Mouse (Mus musculus): ENCODE results near the gene Trpm5. TPM values are rescaled to one million over a fixed set of nuclear protein-coding genes. Genes with fewer than 3 reads are reported as not detected.

Trpm5 gene
- total RNA-seq, 2 experiments from 2014 or later: not detected

- Histone ChIP-seq H3K27ac (no peak overlapping the region), H3K4me3 (no peak overlapping the region)
- intact Hi-C loops (cut with DNase I): no loop called here
- no peak for TF ChIP-seq CTCF (IDR thresholded peaks at IDR 0.05)
- DNase-seq (ENCODE audit: extremely low spot score in 1 of 2, low spot score in 2 of 2): no peak
Observed at GRCm38 (mm10) chr7:143119407-143119806, 25.0 kb upstream of the Trpm5 start.

- H3K4me3 ChIP-seq: no peak overlapping the region
- no peak for TF ChIP-seq CTCF (IDR thresholded peaks at IDR 0.05)
- H3K27ac ChIP-seq: no peak overlapping the region
- intact Hi-C loops (cut with DNase I): no loop called here
- no peak for DNase-seq (ENCODE audit: extremely low spot score in 1 of 2, low spot score in 2 of 2)
Observed at GRCm38 (mm10) chr7:143116521-143116920, 22.1 kb upstream of the Trpm5 start.

GRCm38 (mm10) chr7:143114773-143115172 lies 20.3 kb upstream of the Trpm5 start:
- DNase-seq (ENCODE audit: extremely low spot score in 1 of 2, low spot score in 2 of 2): no peak
- no peak for TF ChIP-seq CTCF (IDR thresholded peaks at IDR 0.05)
- Histone ChIP-seq H3K4me3 (no peak overlapping the region), H3K27ac (no peak overlapping the region)
- intact Hi-C loops (cut with DNase I): no loop called here

GRCm38 (mm10) chr7:143112395-143112794 lies 18.0 kb upstream of the Trpm5 start:
- Histone ChIP-seq H3K4me3 (no peak overlapping the region), H3K27ac (no peak overlapping the region)
- DNase-seq (ENCODE audit: extremely low spot score in 1 of 2, low spot score in 2 of 2): no peak
- intact Hi-C loops (cut with DNase I): no loop called here
- no peak for TF ChIP-seq CTCF (IDR thresholded peaks at IDR 0.05)

GRCm38 (mm10) chr7:143111719-143112118 lies 17.3 kb upstream of the Trpm5 start:
- TF ChIP-seq CTCF (IDR thresholded peaks at IDR 0.05): no peak
- Histone ChIP-seq H3K27ac (no peak overlapping the region), H3K4me3 (no peak overlapping the region)
- DNase-seq (ENCODE audit: extremely low spot score in 1 of 2, low spot score in 2 of 2): no peak
- intact Hi-C loops (cut with DNase I): no loop called here

GRCm38 (mm10) chr7:143110803-143111202 lies 16.4 kb upstream of the Trpm5 start:
- Histone ChIP-seq H3K4me3 (no peak overlapping the region), H3K27ac (no peak overlapping the region)
- peak; percentile 4 for TF ChIP-seq CTCF (IDR thresholded peaks at IDR 0.05)
- intact Hi-C loops (cut with DNase I): no loop called here
- no peak for DNase-seq (ENCODE audit: extremely low spot score in 1 of 2, low spot score in 2 of 2)

- Histone ChIP-seq H3K27ac (no peak overlapping the region), H3K4me3 (no peak overlapping the region)
- intact Hi-C loops (cut with DNase I): no loop called here
- TF ChIP-seq CTCF (IDR thresholded peaks at IDR 0.05): no peak
- no peak for DNase-seq (ENCODE audit: extremely low spot score in 1 of 2, low spot score in 2 of 2)
Observed at GRCm38 (mm10) chr7:143109696-143110095, 15.3 kb upstream of the Trpm5 start.

GRCm38 (mm10) chr7:143108996-143109660 lies 14.7 kb upstream of the Trpm5 start:
- no peak for TF ChIP-seq CTCF (IDR thresholded peaks at IDR 0.05)
- intact Hi-C loops (cut with DNase I): no loop called here

GRCm38 (mm10) chr7:143108200-143108599 lies 13.8 kb upstream of the Trpm5 start:
- intact Hi-C loops (cut with DNase I): no loop called here
- no peak for DNase-seq (ENCODE audit: extremely low spot score in 1 of 2, low spot score in 2 of 2)
- Histone ChIP-seq H3K4me3 (no peak overlapping the region), H3K27ac (no peak overlapping the region)
- no peak for TF ChIP-seq CTCF (IDR thresholded peaks at IDR 0.05)

More at GRCm38 (mm10) chr7:143108996-143109660, 14.7 kb upstream of the Trpm5 start:
- Histone ChIP-seq H3K4me3 (no peak overlapping the region), H3K27ac (no peak overlapping the region)
- no peak for DNase-seq (ENCODE audit: extremely low spot score in 1 of 2, low spot score in 2 of 2)

- no peak for TF ChIP-seq CTCF (IDR thresholded peaks at IDR 0.05)
- intact Hi-C loops (cut with DNase I): no loop called here
- no peak for DNase-seq (ENCODE audit: extremely low spot score in 1 of 2, low spot score in 2 of 2)
- Histone ChIP-seq H3K4me3 (peak overlapping the region; percentile 37), H3K27ac (no peak overlapping the region)
Observed at GRCm38 (mm10) chr7:143106672-143107465, 12.4 kb upstream of the Trpm5 start.

GRCm38 (mm10) chr7:143106062-143106461 lies 11.6 kb upstream of the Trpm5 start, which contains the start of gene Kcnq1:
Gene Kcnq1 (plus strand): TSS chr7:143106362.
- intact Hi-C loops (cut with DNase I): no loop called here
- no peak for TF ChIP-seq CTCF (IDR thresholded peaks at IDR 0.05)
- peak within 1 kb of the TSS; percentile 37 for H3K4me3 ChIP-seq

GRCm38 (mm10) chr7:143105258-143105897 lies 10.9 kb upstream of the Trpm5 start:
- TF ChIP-seq CTCF (IDR thresholded peaks at IDR 0.05): no peak
- no peak for DNase-seq (ENCODE audit: extremely low spot score in 1 of 2, low spot score in 2 of 2)
- H3K4me3 ChIP-seq: no peak overlapping the region
- H3K27ac ChIP-seq: no peak overlapping the region
- intact Hi-C loops (cut with DNase I): no loop called here

More at GRCm38 (mm10) chr7:143106062-143106461, 11.6 kb upstream of the Trpm5 start, which contains the start of gene Kcnq1:
- DNase-seq (ENCODE audit: extremely low spot score in 1 of 2, low spot score in 2 of 2): no peak
- no peak within 1 kb of the TSS for H3K27ac ChIP-seq
